Mouse (Mus musculus): ENCODE measurements around the gene Krtap26-1.

DNA sequence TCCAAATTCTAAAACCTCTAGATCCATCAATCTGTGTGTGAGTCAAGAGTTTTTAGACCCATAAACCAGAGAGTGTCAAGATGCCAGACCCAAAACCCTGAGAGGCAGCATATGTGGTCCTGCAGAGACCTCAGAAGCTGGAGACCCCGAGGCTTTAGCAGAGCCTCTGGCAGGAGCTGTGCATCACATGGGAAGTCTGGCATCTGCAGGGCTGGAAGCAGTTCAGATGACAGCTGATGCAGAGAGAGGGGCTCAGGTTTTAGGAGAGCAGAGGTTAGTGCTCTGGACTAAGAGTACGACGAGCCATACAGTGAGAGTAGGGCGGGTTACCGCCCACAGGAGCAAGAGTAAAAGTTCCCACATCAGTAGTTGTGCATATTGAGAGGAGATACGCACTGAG is 31.5 kb upstream of the Krtap26-1 start:
- TF ChIP-seq CTCF (IDR thresholded peaks at IDR 0.05; ENCODE audit: borderline replicate concordance, control insufficient read depth, extremely low read depth, insufficient read depth, low read length, poor library complexity) (no peak), POLR2A (IDR thresholded peaks at IDR 0.05; ENCODE audit: control insufficient read depth, extremely low read depth, insufficient read depth, low read length, poor library complexity) (no peak)

All from thymus, adult 2 months (tissue).